Mouse (Mus musculus) liver, adult 2 months (tissue): ENCODE measurements at regions not wholly inside any gene's neighbourhood (a gene's known extent, or its start where the extent isn't known, plus 50 kb on each side); places are given as distances from the start of the nearest gene placed in this dataset.

Source experiments
- CTCF ChIP-seq: fragments of 200-500 bp; IDR thresholded peaks from 2 replicates; pipeline ENCODE4 v1.5.1; 2011; ENCODE audit warnings: low read depth, low read length, control low read depth
- POLR2A ChIP-seq: fragments of 200-500 bp; IDR thresholded peaks from 2 replicates; pipeline ENCODE4 v1.6.1; 2011; ENCODE audit warnings: low read length, control low read depth; ENCODE audit not compliant: insufficient read depth; ENCODE audit errors: extremely low read depth

GRCm38 (mm10) chr19:33069761-33070160, 312.5 kb downstream of the Pten start:
- TF ChIP-seq POLR2A (no peak), CTCF (no peak)
